Mouse (Mus musculus) thymus, adult 2 months (tissue): ENCODE data around the gene Prrt1.

ENCODE experiments used
- CTCF ChIP-seq: fragments of 200-500 bp; IDR thresholded peaks from 2 replicates; pipeline ENCODE4 v1.5.1; 2012; ENCODE audit warnings: mild to moderate bottlenecking, control low read depth, low read length, moderate library complexity, borderline replicate concordance; ENCODE audit not compliant: control insufficient read depth, poor library complexity, insufficient read depth; ENCODE audit errors: extremely low read depth
- POLR2A ChIP-seq: fragments of 200-500 bp; IDR thresholded peaks from 2 replicates; pipeline ENCODE4 v1.6.1; 2012; ENCODE audit warnings: mild to moderate bottlenecking, low read length, control low read depth, moderate library complexity; ENCODE audit not compliant: control insufficient read depth, poor library complexity, insufficient read depth; ENCODE audit errors: extremely low read depth

DNA sequence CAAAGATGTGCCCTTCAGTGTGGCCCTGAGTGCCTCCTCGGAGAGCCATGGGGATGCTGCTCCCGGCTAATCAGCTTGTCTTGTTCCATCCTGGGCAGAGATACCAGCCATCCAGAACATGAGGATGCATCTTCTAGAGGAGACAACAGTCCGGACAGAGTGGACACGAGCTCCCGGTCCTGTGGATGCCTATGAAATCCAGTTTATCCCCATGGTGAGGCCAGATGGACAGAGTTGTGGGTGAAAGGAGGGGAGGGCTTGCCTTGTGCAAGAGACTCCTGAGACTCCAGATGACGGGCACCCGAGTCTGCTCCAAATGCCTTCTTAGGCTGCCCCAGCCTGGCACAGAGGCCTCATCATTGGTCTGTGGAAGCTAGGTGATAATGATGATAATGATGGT, 43.8 kb downstream of the Prrt1 start:
- TF ChIP-seq CTCF (no peak), POLR2A (no peak)
